Comparison of ENCODE assay signal across 22 mouse cellular contexts in genomic region chr3:59456938-59457337, GRCm38 (mm10).
"Had no signal": no experiment of that assay in that cellular context is flagged by ENCODE, and none has a peak within 500 bp of the region (broad histone marks: within the 10 kb centered on the region; RNA-seq: fewer than 3 reads in every experiment).

No protein-coding gene starts in this region.

- ATAC-seq: hindbrain, postnatal 0 days; inflammation-experienced regulatory T-cells, adult 6 months; liver, embryonic 12.5 days; midbrain, embryonic 16.5 days had no signal

- H3K36me3 ChIP-seq: limb, embryonic 10.5 days; limb, embryonic 13.5 days; liver, embryonic 12.5 days; liver, embryonic 15.5 days; midbrain, embryonic 12.5 days; neural tube, embryonic 13.5 days had no signal

- H3K4me2 ChIP-seq: limb, embryonic 13.5 days; liver, embryonic 12.5 days; liver, embryonic 15.5 days; midbrain, embryonic 12.5 days; neural tube, embryonic 13.5 days had no signal

- H3K4me1 ChIP-seq: limb, embryonic 10.5 days; liver, embryonic 12.5 days; liver, embryonic 15.5 days; midbrain, embryonic 12.5 days; neural tube, embryonic 13.5 days had no signal

- H3K4me3 ChIP-seq: layer of hippocampus, adult 2 months; limb, embryonic 10.5 days; limb, embryonic 13.5 days; liver, embryonic 12.5 days; liver, embryonic 15.5 days; midbrain, embryonic 12.5 days; myocyte; neural tube, embryonic 13.5 days had no signal

- DNase-seq: kidney, adult 18-20 months; kidney, postnatal 25 days; layer of hippocampus, adult 9-11 months; liver; lung, adult 2 months; retina, postnatal 1 day; right cerebral cortex, postnatal 25 days; spleen, adult 18-20 months; thymus, postnatal 25 days had no signal

- H3K27ac ChIP-seq: hindbrain, postnatal 0 days; kidney, postnatal 0 days; layer of hippocampus, adult 2 months; limb, embryonic 10.5 days; limb, embryonic 13.5 days; liver, embryonic 12.5 days; liver, embryonic 15.5 days; macrophage; midbrain, embryonic 12.5 days; neural tube, embryonic 13.5 days had no signal

- H3K9me3 ChIP-seq: limb, embryonic 10.5 days; limb, embryonic 13.5 days; liver, embryonic 12.5 days; liver, embryonic 15.5 days; midbrain, embryonic 12.5 days; neural tube, embryonic 13.5 days had no signal

- H3K27me3 ChIP-seq: limb, embryonic 13.5 days; liver, embryonic 12.5 days; liver, embryonic 15.5 days; midbrain, embryonic 12.5 days; neural tube, embryonic 13.5 days had no signal

- H3K9ac ChIP-seq: limb, embryonic 13.5 days; liver, embryonic 12.5 days; liver, embryonic 15.5 days; midbrain, embryonic 12.5 days; neural tube, embryonic 13.5 days had no signal
